Mouse (Mus musculus) kidney, embryonic 14.5 days (tissue): ENCODE measurements around the gene Tbx6. TPM values are rescaled to one million over a fixed set of nuclear protein-coding genes. Genes with fewer than 3 reads are reported as not detected.
"Not testable (repeated sequence)": the region's sequence is repeated elsewhere in the genome, so short reads cannot be mapped to it uniquely, and the experiment has no call there.

Experiments
- ATAC-seq: fragments of 200-750 bp; cut with Nextera tagmentation; 2 replicates; pipeline ENCODE4 v1.8.0; 2017; ENCODE audit warnings: moderate number of reproducible peaks, mild to moderate bottlenecking, moderate TSS enrichment, moderate library complexity; ENCODE audit not compliant: low FRiP score, low TSS enrichment
- H3K27ac ChIP-seq: fragments of 300-500 bp; sonication (generic); 2 replicates; pipeline ENCODE4 v1.5.1; 2014; ENCODE audit warnings: low read depth, mild to moderate bottlenecking, low read length, moderate library complexity, mixed read lengths
- H3K27me3 ChIP-seq: fragments of 300-500 bp; sonication (generic); 2 replicates; pipeline ENCODE4 v1.6.1; 2014; ENCODE audit warnings: mild to moderate bottlenecking, low read length; ENCODE audit not compliant: control insufficient read depth, insufficient read depth
- H3K36me3 ChIP-seq: fragments of 300-500 bp; sonication (generic); 2 replicates; pipeline ENCODE4 v1.6.1; 2014; ENCODE audit warnings: low read length, mixed read lengths; ENCODE audit not compliant: control insufficient read depth, insufficient read depth
- H3K4me1 ChIP-seq: fragments of 300-500 bp; sonication (generic); 2 replicates; pipeline ENCODE4 v1.6.1; 2014; ENCODE audit warnings: low read length, mixed read lengths; ENCODE audit not compliant: control insufficient read depth, insufficient read depth
- H3K4me2 ChIP-seq: fragments of 300-500 bp; sonication (generic); replicated peaks from 2 replicates; pipeline ENCODE4 v1.6.1; 2014; ENCODE audit warnings: low read depth, mild to moderate bottlenecking, low read length
- H3K4me3 ChIP-seq: fragments of 300-500 bp; sonication (generic); 2 replicates; pipeline ENCODE4 v1.5.1; 2014; ENCODE audit warnings: mild to moderate bottlenecking, low read length
- H3K9ac ChIP-seq: fragments of 300-500 bp; sonication (generic); 2 replicates; pipeline ENCODE4 v1.6.1; 2014; ENCODE audit warnings: low read depth, mild to moderate bottlenecking, low read length, moderate library complexity
- H3K9me3 ChIP-seq: fragments of 300-500 bp; sonication (generic); 2 replicates; pipeline ENCODE4 v1.6.1; 2016; ENCODE audit warnings: low read length; ENCODE audit not compliant: control insufficient read depth
- WGBS: fragments of 180-500 bp; shearing (Covaris S2); extraction: QIAGEN DNeasy Blood & Tissue Kit; methylation state at CpG from one replicate; pipeline ENCODE4 v1.1.7; 2014; 5-methylcytosine and 5-hydroxymethylcytosine counted together
- polyA plus RNA-seq: library from polyadenylated mRNA; unstranded; fragments of >200 nt; fragmentation: Nextera tagmentation; extraction: Ambion mirVana; gene quantifications from 2 replicates; pipeline ENCODE4 v1.2.1, GENCODE M21; 2014

Tbx6 gene
- polyA plus RNA-seq, 1 experiment from 2014 or later, result 0.24 TPM

- Histone ChIP-seq H3K27ac (no peak overlapping the region; the same call in 1 of the 2 replicates), H3K36me3 (peaks cover 11% of the 10 kb centered on the region), H3K9ac (peak overlapping the region; percentile 23; the same call in 1 of the 2 replicates), H3K4me2 (peak overlapping the region; percentile 97), H3K4me3 (no peak overlapping the region), H3K4me1 (peaks cover 22% of the 10 kb centered on the region), H3K9me3 (no peaks in the 10 kb centered on the region), H3K27me3 (no peaks in the 10 kb centered on the region)
- no peak for ATAC-seq
- WGBS, result 60% methylated on average over 3 of the region's 3 CpGs
These were observed 5.4 kb upstream of the Tbx6 start for GRCm38 (mm10) chr7:126775978-126776234.

- Histone ChIP-seq H3K4me1 (peaks cover 29% of the 10 kb centered on the region), H3K27ac (peak within 1 kb of the TSS; percentile 77), H3K9me3 (no peaks in the 10 kb centered on the region), H3K36me3 (peaks cover 6% of the 10 kb centered on the region; the same call in 1 of the 2 replicates), H3K4me3 (peak within 1 kb of the TSS; percentile 73), H3K9ac (peak within 1 kb of the TSS; percentile 82), H3K27me3 (no peaks in the 10 kb centered on the region), H3K4me2 (peak within 1 kb of the TSS; percentile 97)
- ATAC-seq, result peak; percentile 88
- WGBS, result under 1% methylated on average over 36 of the region's 37 CpGs
These were observed 4.7 kb upstream of the Tbx6 start, which contains the start of gene Ypel3 for GRCm38 (mm10) chr7:126776598-126777057. Ypel3 (plus strand) TSS chr7:126776955.

- H3K36me3 ChIP-seq, result peaks cover 6% of the 10 kb centered on the region; the same call in 1 of the 2 replicates
- H3K4me1 ChIP-seq, result peaks cover 29% of the 10 kb centered on the region
- WGBS, result 30% methylated on average over 10 of the region's 10 CpGs
- H3K9ac ChIP-seq, result peak overlapping the region; percentile 82
- peak overlapping the region; percentile 97 for H3K4me2 ChIP-seq
- H3K9me3 ChIP-seq, result no peaks in the 10 kb centered on the region
- no peak overlapping the region for H3K27ac ChIP-seq
- no peak for ATAC-seq
- H3K27me3 ChIP-seq, result no peaks in the 10 kb centered on the region
- peak overlapping the region; percentile 73 for H3K4me3 ChIP-seq
These were observed 3.8 kb upstream of the Tbx6 start for GRCm38 (mm10) chr7:126777476-126777875.

GRCm38 (mm10) chr7:126778147-126778546 lies 3.1 kb upstream of the Tbx6 start:
- Histone ChIP-seq H3K36me3 (peaks cover 6% of the 10 kb centered on the region; the same call in 1 of the 2 replicates), H3K4me1 (peaks cover 29% of the 10 kb centered on the region), H3K27me3 (no peaks in the 10 kb centered on the region), H3K4me2 (no peak overlapping the region; the same call in 1 of the 2 replicates), H3K27ac (no peak overlapping the region), H3K4me3 (peak overlapping the region; percentile 73), H3K9ac (no peak overlapping the region), H3K9me3 (no peaks in the 10 kb centered on the region)
- ATAC-seq, result no peak
- 91% methylated on average over 3 of the region's 3 CpGs for WGBS

GRCm38 (mm10) chr7:126779101-126779500 lies 2.2 kb upstream of the Tbx6 start:
- not testable (repeated sequence) for H3K4me3 ChIP-seq, H3K36me3 ChIP-seq, H3K9me3 ChIP-seq, ATAC-seq, H3K4me2 ChIP-seq, H3K9ac ChIP-seq, H3K27me3 ChIP-seq, H3K27ac ChIP-seq
- peaks cover 29% of the 10 kb centered on the region for H3K4me1 ChIP-seq
- WGBS, result 91% methylated on average over 7 of the region's 7 CpGs

- H3K36me3 ChIP-seq, result peaks cover 20% of the 10 kb centered on the region
- H3K9me3 ChIP-seq, result no peaks in the 10 kb centered on the region
- peak overlapping the region; percentile 15; the same call in 1 of the 2 replicates for H3K27ac ChIP-seq
- peak overlapping the region; percentile 84 for H3K4me2 ChIP-seq
- peaks cover 29% of the 10 kb centered on the region for H3K4me1 ChIP-seq
- H3K9ac ChIP-seq, result peak overlapping the region; percentile 47
- WGBS, result 1% methylated on average over 21 of the region's 21 CpGs
- ATAC-seq, result peak; percentile 69
- H3K4me3 ChIP-seq, result peak overlapping the region; percentile 42
- H3K27me3 ChIP-seq, result no peaks in the 10 kb centered on the region
These were observed 1.0 kb upstream of the Tbx6 start for GRCm38 (mm10) chr7:126779983-126780970.

GRCm38 (mm10) chr7:126781661-126782370 lies 533 bp downstream of the Tbx6 start:
- 27% methylated on average over 11 of the region's 11 CpGs for WGBS

GRCm38 (mm10) chr7:126782693-126783092 lies 1.4 kb downstream of the Tbx6 start:
- H3K4me3 ChIP-seq, result no peak overlapping the region
- H3K36me3 ChIP-seq, result peaks cover 39% of the 10 kb centered on the region
- no peaks in the 10 kb centered on the region for H3K9me3 ChIP-seq
- no peak overlapping the region for H3K27ac ChIP-seq
- H3K27me3 ChIP-seq, result no peaks in the 10 kb centered on the region
- no peak for ATAC-seq
- H3K4me1 ChIP-seq, result peaks cover 24% of the 10 kb centered on the region
- H3K9ac ChIP-seq, result 0 out of 2 replicates have a peak overlapping the region, but pooled peaks have one; percentile 12
- H3K4me2 ChIP-seq, result no peak overlapping the region
- 66% methylated on average over 13 of the region's 13 CpGs for WGBS

More at GRCm38 (mm10) chr7:126781661-126782370, 533 bp downstream of the Tbx6 start:
- Histone ChIP-seq H3K27me3 (no peaks in the 10 kb centered on the region), H3K36me3 (peaks cover 30% of the 10 kb centered on the region), H3K4me2 (peak overlapping the region; percentile 84), H3K4me1 (peaks cover 29% of the 10 kb centered on the region), H3K9me3 (no peaks in the 10 kb centered on the region), H3K27ac (no peak overlapping the region), H3K9ac (peak overlapping the region; percentile 47), H3K4me3 (no peak overlapping the region; the same call in 1 of the 2 replicates)
- no peak for ATAC-seq
